Mouse (Mus musculus): Measurements from ENCODE around the gene Rab8b.

The Rab8b gene

DNA sequence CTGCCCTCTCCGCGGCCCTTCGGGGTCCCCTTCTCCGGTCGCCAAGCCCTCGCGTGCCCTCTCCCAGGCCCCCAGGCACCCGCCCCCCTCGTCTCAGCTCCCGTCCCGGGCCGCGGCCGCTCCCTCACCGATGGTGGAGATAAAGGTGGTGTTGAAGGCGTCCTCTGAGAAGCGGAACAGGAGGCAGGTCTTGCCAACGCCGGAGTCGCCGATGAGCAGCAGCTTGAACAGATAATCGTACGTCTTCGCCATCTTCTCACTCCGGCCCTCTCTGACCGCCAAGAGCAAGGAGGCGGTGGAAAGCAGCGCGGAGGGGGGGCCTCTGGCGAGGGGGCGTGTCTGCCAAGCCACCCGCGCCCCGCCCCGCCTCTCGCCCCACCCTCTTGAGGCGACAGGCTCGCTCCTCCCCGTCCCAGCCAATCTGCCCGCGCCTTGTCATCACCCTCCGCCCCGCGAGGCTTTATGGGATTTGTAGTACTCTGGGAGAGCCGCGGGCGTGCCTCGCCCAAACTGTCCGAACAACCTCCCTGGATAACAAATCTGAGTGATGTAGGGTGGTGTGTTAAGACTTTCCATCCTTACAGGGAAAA lies at the start of gene Rab8b:
TSS of gene Rab8b (minus strand) at position 306 of the 590 bp plus-strand sequence.
- peak; percentile 97 for DNase-seq

DNA sequence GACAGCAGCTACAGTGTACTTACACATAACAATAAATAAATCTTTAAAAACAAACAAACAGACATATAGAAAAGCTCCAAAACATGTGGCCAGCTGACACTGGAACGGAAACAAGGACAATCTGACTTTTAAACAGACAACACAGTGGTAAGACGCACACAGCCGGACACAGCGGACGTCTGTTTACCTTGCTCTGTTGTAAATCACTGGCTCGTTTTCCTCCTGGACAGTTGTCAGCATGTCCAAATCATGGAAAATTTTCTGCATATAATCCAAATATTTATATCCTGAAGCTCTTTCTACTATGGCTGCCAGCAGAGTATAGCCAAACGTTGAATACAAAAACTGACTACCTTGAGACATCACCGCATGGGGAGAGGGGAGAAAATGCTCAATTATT lies 48.0 kb upstream of the Rab8b start:
- DNase-seq = no peak

DNA sequence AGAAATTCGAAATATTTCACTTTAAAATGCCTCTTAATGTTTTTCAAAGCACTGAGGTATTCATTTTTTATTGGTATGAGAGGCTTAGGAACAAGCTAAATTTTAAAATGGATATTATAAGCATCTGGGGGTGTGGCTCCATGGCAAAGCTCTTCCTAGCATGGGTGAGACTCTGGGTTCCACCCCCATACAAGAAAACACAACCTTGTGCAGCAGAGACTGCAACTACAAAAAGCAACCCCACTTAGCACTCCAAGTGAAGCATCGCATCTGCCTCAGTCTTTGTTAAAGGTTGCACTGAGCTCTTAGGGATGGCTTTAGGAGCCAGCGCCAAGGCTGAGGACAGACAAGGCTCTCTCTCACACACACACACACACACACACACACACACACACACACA lies 42.0 kb upstream of the Rab8b start:
- DNase-seq = no peak

DNA sequence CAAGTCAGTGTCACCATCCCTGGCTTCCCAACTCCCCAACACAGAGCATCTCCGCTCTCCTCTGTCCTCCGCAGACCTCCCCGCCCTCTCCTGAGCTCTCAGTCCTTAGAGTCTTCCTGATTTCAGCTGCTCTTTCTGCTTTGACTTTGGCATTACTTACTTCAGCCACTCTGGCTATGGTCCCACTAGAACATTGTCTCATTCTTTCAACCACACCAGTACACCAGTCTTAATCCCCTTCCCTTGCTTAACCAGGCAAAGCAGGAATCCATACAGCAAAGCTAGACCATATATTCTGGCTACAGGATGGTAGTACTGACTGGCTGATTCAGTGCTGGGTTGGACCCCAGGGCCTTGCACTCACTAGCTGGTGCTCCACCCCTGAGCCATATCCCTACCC lies 38.0 kb upstream of the Rab8b start:
- no peak for DNase-seq

DNA sequence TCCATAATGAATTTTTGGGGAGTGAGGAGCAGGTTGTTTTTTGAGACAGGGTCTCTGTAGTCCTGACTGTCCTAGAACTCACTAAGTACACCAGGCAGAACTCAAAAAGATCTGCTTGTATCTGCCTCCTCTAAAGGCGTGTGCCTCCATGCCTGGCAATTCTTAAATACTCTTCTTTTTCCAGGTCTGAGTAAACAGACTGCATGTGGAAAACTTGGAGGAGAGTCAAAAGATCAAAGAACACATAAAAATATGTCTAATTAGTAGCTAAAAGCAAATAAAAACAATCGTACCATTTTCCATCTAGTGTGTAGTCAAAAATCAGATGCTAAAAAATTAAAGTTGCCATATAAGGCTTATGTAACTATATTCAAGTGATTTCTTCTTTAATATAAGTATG lies 33.4 kb upstream of the Rab8b start:
- no peak for DNase-seq

DNA sequence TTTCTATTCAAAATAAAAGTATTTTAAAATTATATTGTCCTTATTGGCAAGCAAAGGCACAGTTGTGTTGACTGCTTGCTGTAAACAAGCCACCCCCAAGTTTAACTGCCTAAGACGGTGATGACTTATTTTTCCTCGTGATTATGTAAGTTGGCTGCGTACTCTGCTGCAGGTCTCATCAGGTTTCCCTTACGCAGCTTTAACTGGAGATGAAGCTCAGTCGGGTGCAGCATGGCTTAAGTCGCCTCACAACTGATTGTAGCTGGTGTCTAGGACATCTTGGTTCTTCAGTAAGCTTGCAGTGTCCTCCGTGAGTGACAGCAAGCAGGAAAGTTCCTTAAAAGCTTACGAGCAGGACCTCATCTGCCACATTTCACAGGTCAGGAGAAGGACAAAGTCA lies 32.8 kb upstream of the Rab8b start:
- DNase-seq = no peak

DNA sequence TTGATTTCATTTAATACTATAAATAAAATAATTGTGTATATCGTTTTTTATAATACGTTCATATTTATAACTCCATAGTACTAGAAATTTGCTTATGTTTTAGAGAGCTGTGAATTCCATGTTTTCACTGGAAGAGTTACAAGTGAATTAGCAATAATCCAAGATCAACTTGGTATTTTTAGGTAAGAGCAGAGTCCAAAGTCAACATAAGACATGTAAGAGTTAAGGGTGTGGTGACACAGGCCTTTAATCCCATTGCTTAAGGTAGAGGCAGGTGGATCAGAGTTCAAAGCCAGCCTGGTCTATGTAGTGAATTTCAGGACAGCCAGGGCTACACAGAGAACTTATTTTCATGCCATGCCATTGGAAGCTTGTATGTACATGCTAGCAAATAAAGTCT lies 29.0 kb upstream of the Rab8b start:
- DNase-seq = no peak

DNA sequence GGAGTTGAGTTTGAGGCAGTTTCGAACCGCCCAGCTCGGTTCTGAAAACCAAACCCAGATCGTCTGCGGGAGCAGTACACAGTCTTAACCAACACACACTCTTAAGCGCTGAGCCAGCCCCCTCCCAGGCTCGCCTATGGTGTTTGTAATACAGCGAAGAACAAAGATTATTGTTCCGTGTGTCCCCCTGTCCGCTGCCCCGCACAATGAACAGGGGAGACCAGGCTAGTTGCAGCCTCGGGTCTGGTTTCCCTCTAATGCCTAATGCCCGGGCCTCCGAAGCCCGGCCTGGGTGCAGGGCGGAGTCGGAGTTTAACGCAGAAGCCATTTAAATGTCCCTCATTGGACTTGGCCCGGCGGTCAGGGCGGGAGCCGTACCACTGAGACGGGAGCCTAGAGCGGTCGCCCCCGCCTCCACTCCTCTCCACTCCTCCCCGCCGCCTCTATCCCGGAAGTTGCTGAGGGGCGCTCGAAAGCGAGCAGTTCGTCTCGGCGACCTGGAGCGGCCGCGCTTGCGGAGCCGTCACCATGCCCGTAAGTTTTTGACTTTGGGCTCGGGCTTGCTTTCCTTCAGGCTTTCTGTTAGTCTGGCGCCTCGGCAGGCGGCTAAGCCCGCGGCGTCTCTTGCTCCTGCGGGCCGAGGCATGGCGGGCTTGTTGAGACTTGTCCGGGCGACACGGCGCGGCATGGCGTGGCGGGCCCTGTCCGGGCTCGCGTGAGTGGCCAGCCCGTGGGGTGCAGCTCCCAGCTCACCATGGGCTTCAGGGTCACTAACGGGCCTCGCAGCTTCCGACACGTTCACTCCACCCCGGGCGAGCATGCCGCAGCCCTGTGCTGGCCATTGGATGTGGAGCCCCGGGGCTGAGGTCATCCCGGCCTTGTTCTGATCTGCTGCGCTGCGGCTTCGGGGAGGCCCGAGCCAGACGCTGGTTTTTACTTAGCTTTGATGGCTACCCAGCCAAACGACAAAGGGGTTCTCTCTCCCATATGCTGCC lies 26.5 kb upstream of the Rab8b start, which contains the start of gene Rps27l:
TSS of gene Rps27l (plus strand) at position 440 of the 995 bp plus-strand sequence.
- peak; percentile 90 for DNase-seq

DNA sequence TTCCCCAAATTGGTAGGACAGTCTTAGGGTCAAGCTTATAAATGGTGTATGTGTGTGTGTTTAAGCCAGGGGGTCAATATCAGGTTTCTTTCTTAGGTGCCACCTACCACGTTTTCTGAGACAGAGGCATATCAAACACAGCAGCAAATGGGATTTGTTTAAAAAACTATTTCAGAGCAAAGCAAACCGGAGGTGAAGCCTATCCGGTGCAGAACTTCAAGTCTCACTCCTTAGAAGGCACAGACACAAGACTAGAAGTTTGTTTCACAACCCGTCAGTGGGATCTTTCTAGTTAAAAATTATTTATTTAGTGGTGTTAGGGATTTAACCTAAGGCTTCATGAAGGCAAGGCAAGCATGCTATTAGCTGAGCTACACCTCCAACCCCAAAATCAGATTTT lies 25.7 kb upstream of the Rab8b start:
- DNase-seq = no peak

DNA sequence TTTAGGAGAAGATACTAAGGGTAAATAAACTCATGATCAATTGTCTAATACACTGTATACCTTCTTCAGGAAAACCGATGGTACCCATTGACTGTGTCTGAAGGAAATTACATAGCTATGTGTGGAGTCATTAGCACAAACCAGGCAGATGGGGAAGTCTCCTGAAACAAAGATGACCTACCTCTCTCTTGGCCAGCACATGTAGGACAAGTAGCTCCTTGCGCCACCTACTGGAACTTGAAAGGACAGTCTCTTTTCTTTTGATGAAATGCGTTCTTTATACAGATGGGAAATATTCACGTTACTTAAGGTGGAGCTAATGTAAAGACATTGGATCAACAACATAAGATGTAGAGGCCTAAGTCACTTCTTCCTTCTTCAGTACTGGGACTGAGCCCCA lies 19.3 kb upstream of the Rab8b start:
- no peak for DNase-seq

DNA sequence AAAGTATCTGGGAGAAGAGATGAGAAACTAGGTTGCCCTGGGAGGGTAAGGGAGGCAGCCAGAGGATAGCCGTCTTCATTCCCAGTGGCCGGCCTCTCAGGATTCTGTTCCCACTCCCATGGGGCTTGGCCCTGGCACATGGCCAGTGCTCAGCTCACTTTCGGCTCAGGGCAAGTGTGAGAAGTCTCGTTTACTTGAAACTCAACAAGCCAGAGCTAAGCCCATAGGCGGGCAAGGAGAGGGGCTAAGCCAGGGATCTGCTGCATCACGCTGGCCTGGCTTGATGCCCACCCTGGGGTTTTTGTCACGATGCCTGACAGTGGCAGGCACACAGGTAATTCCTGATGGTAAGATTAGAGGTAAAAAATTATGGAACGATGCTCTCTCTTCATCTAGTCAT lies 18.0 kb upstream of the Rab8b start:
- DNase-seq = no peak

DNA sequence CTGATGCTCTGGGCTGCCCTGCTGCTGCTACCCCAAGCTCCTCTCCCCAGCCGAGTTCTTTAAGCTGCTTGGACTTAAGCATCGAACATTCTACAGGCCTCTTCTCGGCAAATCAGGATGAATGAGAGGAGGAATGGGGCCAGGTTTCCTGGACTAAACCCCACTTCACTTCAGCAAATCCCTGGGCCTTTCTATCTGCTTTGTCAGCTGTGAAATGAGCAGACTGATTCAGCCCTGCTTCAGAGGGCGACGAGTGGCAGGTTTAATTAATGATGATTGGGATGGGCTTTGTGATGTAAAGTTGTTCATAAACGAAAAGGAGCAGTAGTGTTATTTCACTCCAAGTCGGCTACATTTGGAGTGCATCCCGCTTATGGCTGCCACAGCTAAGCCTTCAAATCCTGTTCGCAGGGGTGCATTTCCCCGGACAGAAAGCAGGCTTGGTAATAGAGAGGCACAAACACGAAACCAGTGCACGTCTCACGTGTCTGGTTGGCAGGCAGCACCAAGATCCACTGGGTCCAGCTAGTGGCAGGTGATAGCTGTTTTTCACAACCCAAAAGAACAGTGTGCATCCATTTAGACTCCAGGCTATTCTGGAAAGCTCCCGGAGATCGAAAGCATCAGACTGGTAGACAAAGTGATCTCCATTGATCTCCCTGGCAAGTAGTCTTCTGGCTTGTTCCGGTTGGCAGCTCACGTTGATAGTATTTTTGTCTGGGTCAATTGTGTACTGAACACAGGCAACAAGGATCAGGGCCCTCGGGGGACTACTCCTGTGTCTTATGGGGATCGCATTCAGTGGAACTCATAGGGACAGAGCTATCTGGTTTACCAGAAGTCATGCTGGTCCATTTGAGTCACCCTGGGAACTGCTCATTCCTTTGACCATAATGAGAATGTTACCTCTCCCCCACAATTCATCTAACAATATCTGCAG lies 14.7 kb upstream of the Rab8b start:
- DNase-seq = no peak

DNA sequence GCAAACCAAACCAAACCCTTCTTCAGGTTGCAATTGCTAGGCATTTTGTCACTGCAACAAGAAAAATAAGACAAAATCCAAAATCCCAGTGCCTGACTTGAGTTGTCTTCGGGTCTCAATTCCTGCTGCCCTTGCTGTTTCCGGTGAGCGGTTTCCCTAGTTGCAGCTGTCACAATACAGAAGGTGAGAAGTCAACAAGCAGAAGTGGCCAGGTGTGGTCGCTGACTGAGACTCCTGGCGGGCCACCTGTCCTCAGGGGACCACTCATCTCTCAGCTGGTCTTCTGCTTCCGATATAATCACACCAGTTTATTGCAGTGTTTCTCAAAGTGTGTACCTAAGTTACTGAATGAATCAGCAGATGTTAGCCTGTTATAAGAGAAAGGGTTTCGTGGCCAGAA lies 10.9 kb upstream of the Rab8b start:
- DNase-seq = no peak

DNA sequence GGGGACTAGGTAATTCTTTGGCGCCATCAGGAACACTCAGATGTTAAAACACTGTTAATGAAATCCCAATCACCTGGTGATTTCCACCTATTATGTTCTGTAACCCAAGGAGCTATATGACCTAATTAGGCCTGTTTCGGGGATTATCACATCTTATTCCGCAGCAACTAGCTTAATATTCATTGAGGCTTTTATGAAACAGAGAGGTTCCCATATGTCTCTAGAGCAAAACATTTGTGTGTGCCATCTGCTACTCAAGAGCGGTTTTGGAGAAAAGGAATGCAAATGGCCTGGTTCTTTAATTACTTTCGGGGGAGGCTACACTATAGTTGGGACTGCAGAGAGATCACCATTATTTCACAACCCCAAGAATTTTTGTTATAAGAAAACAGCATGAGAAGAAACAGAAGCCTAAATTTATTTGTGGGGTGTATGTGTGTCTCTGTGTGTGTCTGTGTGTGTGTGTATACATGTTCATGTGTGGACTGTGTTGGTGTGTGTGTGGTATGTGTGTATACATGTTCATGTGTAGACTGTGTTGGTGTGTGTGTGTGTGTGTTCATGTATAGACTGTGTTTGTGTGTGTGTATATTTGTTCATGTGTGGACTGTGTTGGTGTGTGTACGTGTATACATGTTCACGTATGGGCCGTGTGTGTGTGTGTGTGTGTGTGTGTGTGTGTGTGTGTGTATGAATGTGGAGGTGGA lies 8.4 kb upstream of the Rab8b start:
- no peak for DNase-seq

DNA sequence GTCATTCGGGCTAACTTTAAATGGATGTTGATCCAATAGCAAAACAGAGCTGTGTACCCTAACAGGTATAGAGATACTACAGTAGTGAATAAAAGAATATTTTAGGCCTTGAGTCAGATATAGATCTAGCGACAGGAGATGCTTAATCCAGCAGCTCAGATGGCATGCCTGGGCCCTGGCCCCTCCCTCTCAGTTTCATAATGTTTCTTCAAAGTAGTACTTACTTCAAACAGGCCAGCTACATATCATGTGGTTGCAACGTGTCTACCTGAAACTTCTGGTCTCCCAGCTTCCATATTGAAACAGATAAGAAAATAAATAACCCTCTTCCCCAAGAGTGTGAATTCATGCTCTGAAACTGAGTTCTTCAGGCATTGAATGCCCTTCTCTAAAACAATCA lies 6.4 kb upstream of the Rab8b start:
- no peak for DNase-seq

DNA sequence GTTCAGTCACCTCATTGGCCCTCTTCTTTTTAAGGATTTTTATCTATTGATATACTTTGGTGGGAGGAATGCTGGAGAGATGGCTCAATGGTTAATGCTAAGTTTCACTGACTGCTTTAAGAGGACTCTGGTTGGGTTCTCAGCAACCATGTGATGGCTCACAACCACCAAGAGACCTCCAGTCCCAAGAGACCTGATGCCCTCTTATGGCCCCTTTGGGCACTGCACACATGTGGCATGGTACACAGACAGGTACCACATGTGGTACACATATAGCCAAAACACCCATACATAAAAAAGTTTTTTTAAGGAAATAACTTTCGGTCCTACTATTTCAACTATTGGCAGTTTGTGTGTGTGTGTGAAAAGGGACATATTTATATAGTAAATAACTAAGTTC lies 2.6 kb upstream of the Rab8b start:
- no peak for DNase-seq

DNA sequence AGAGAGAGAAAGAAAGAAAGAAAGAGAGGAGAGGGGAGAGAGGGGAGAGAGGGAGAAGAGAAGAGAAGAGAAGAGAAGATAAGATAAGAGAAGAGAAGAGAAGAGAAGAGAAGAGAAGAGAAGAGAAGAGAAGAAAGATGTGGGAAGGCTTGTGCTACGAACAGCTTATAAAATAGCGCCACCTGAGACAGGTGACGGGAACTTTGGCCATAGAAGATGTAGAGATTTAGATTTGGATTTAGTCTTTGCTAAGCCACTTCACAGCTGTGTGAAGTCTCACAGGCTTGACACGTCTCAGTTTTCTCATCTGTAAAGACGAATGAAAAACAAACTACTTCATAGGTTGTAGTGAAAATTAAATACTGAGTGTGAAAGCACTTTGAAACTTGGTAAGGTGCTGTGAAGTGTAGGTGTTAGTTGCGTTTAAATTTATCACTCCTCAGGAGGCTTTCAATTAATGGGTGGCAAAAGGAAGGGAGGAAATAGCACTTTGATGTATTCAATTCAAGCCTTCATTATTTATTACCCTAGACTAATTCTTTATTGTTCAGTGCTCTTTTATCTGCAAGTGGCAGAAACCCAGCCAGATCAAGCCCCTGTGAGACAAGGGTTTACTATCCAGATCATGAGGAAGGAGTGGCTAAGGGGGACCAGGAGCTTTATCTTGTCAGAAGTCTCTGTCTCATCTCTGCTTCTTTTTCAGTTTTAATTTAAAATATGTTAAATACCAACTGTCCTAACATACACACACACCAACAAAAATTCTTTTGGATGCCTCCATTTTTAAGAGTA lies 1.2 kb upstream of the Rab8b start:
- no peak for DNase-seq

DNA sequence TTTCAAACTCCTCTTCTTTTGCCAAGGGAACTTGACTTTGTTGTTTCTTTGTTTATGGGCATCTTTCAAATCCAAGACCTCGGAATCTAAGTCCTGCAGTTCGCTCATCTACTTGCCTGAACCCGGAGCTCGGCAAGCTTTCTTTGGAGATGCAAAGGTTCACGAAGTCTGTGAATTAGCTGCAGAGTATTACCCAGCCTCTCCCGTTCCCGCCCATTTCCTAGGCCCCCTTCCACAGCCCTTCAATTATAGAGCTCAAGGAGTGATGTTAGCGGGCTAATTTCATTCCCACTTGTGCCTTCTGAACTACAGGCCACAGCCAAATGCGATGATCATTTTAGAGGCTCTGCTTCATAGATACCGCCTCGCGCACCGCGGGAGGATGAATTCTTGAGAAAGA lies 494 bp upstream of the Rab8b start:
- DNase-seq = no peak

DNA sequence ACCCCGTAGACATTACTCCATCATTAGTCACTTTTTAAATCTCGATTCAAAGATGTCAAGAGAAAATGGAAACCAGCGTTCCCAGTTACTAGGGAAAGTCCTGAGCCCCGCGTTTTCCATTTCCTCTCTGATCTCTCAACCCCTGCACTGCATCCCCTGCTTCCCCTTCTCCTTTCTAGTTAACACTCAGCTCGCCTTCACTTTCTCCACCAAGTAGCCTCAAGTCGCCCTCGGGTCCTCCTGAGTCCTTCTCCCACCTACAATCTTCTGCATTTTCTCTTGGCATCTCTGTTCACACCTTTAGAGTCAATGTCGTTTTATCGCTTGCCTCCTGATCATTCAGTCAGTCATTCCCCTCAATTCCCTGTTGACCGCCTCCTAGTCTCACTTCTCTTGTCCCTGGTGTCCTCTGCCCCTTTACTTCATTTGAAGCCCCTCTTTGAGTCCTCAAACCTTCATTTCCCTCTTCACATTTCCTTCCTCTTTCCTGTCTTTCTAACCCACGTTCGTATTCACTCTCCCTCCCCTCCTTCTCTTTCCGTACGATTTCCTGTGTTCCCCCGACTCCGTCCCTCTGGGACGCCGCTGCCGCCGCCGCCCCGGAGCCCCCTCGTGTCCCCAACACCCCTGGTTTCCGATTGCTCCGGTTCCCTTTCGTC lies 686 bp downstream of the Rab8b start:
- DNase-seq = no peak

DNA sequence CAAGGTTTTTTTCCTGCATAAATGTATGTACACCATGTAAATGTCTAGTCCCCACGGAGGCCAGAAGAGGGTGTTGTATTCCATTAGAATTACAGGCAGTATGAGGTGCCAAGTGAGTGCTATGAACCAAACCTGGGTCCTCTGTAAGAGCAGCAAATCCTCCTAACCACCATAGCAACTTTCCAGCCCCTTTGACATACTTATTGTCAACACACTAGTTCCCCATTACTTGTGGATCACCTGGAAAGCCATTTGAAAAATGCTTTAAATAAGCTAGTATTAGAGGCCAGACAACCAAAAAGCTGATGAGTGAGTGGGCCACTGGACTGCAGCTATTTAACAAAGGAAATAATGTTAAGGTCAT lies 1.6 kb downstream of the Rab8b start:
- DNase-seq = no peak

DNA sequence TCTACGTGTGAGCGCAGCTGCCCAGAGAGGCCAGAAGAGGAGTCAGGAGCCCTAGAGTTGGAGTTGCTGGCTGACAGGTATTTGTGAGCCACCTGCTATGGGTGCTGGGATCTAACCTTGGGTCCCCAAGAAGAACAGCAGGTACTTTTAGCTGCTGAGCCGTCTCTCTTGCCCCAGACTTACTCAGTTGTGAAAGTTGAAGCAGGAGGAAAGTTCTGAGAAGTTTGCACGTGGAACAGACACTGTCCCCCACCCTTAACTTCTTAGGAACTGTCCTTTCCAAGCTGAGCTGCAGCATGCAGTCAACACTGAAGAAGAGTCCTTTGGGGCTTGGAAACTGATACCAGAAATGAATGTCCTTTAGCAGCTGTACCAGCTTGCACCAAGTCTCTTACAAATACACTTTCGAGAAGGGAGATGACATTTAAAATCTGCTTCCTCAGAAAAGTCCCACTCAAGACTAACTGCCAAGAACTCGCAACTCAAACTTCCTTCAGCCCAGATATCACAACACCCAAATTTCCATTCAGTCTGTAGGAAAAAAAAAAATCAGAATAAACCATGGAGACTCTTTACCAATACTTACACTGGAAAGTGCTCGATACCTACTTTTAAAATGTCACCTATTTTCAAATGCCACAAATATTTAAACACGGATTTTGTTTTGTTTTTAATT lies 2.1 kb downstream of the Rab8b start:
- DNase-seq = no peak
